Mouse (Mus musculus) cerebellum, adult 11 months (tissue): ENCODE measurements around the gene Vmn2r90.
"Not testable (repeated sequence)": the region's sequence is repeated elsewhere in the genome, so short reads cannot be mapped to it uniquely, and the experiment has no call there.

Experiments used
- DNase-seq: peaks from one replicate; pipeline ENCODE4 v3.0.0; 2022

Vmn2r90 gene

GRCm38 (mm10) chr17:17703447-17703846, at the start of gene Vmn2r90:
TSS of gene Vmn2r90 (plus strand) at chr17:17703747.
- DNase-seq: no peak

GRCm38 (mm10) chr17:17654997-17655828, 48.3 kb upstream of the Vmn2r90 start:
- no peak for DNase-seq

- DNase-seq: no peak
These were observed 47.7 kb upstream of the Vmn2r90 start for GRCm38 (mm10) chr17:17655829-17656176.

GRCm38 (mm10) chr17:17678781-17679180, 24.8 kb upstream of the Vmn2r90 start:
- no peak for DNase-seq

- no peak for DNase-seq
These were observed 12.9 kb upstream of the Vmn2r90 start for GRCm38 (mm10) chr17:17690659-17691058.

- not testable (repeated sequence) for DNase-seq
These were observed 28.8 kb downstream of the Vmn2r90 start for GRCm38 (mm10) chr17:17732396-17732795.

GRCm38 (mm10) chr17:17738635-17739034, 35.1 kb downstream of the Vmn2r90 start:
- no peak for DNase-seq

- not testable (repeated sequence) for DNase-seq
These were observed 35.8 kb downstream of the Vmn2r90 start for GRCm38 (mm10) chr17:17739300-17739699.

- not testable (repeated sequence) for DNase-seq
These were observed 36.4 kb downstream of the Vmn2r90 start for GRCm38 (mm10) chr17:17739936-17740335.

- DNase-seq: not testable (repeated sequence)
These were observed 38.0 kb downstream of the Vmn2r90 start for GRCm38 (mm10) chr17:17741516-17741915.

GRCm38 (mm10) chr17:17749371-17749770, 45.8 kb downstream of the Vmn2r90 start:
- peak; percentile 31 for DNase-seq

GRCm38 (mm10) chr17:17762614-17763293, 59.2 kb downstream of the Vmn2r90 start:
- DNase-seq: no peak

- DNase-seq: no peak
These were observed 60.7 kb downstream of the Vmn2r90 start for GRCm38 (mm10) chr17:17764206-17764605.

- peak; percentile 12 for DNase-seq
These were observed 62.9 kb downstream of the Vmn2r90 start for GRCm38 (mm10) chr17:17766481-17766880.
